Mouse (Mus musculus) olfactory bulb, adult 2 months (tissue): ENCODE results near the gene Kcnb1. TPM values are rescaled to one million over a fixed set of nuclear protein-coding genes. Genes with fewer than 3 reads are reported as not detected.

Experiments
- H3K27ac ChIP-seq: fragments of 200-500 bp; 2 replicates; pipeline ENCODE4 v1.5.1; 2012; ENCODE audit warnings: low read depth, low read length; ENCODE audit not compliant: insufficient read depth
- H3K4me1 ChIP-seq: fragments of 200-500 bp; 2 replicates; pipeline ENCODE4 v1.6.1; 2012; ENCODE audit warnings: low read length; ENCODE audit not compliant: control insufficient read depth, insufficient read depth
- H3K4me3 ChIP-seq: fragments of 200-500 bp; 2 replicates; pipeline ENCODE4 v1.5.1; 2012; ENCODE audit warnings: mild to moderate bottlenecking, low read depth, low read length, moderate library complexity; ENCODE audit not compliant: insufficient read depth
- CTCF ChIP-seq: fragments of 200-500 bp; IDR thresholded peaks from 2 replicates; pipeline ENCODE4 v1.5.1; 2012; ENCODE audit warnings: low read depth, mild to moderate bottlenecking, low read length, moderate library complexity; ENCODE audit not compliant: insufficient read depth
- POLR2A ChIP-seq: fragments of 200-500 bp; IDR thresholded peaks from 2 replicates; pipeline ENCODE4 v1.6.1; 2012; ENCODE audit warnings: mild to moderate bottlenecking, low read depth, low read length, moderate library complexity; ENCODE audit not compliant: insufficient read depth
- WGBS: fragments of 180-500 bp; shearing (Covaris S2); methylation state at CpG from one replicate; pipeline ENCODE4 v1.1.7; 2018; 5-methylcytosine and 5-hydroxymethylcytosine counted together
- polyA plus RNA-seq: library from polyadenylated mRNA; stranded (reverse); fragments of >200 nt; gene quantifications from 2 replicates; pipeline ENCODE4 v1.2.4, GENCODE M21; 2012; ENCODE audit warnings: low replicate concordance; ENCODE audit not compliant: missing spikeins, insufficient read depth, insufficient read length

Gene Kcnb1
- polyA plus RNA-seq, 1 experiment, result 145 TPM

DNA sequence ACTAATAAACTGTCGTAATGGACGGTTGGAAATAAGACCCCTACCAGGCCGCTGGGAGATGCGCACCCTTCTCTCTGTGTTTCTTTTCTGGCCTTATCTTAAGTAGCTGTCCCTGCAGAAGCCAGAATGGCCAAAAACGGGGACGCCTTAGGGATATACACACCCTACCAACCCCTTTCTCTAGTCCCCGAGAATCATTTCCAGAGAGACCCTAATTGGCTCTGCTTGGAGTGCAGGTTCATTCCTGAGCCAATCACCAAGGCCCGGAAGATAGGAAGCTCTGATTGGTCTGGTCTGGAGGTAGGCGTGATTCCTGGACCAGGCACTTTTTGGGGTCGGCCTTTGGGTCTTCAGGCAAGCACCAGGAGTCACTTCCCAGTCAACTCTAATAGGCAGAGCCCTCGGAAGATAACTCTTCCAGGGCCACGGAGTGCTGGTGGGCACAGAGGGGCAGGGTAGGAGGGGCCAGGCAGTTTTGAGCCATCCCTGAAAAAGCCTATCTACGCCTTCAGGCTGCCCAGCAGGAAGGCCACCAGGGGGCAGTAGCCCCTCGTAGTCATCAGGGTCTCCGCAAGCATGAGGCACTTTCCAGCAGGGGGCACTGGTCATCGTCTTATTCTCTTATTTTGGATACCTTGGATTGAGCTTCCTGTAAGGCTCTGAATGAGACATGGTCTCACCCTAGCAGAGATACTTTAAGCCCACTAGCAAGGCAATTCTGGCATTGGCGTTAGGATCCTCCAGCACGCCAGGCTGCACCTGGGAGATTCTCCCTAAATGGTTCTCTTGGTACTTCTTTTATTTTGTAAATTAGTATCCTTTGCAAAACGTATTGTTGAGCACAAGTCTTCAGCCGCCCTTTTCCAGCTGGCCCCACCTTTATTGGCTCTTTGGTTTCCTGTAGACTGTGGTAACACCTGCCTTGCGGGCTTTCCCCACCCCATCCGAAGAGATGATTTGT, 118.0 kb downstream of the Kcnb1 start:
- TF ChIP-seq CTCF (peak; percentile 99), POLR2A (no peak)
- 4% methylated on average over 22 of the region's 22 CpGs for WGBS
- Histone ChIP-seq H3K27ac (peak overlapping the region; percentile 85), H3K4me1 (peaks cover 3% of the 10 kb centered on the region; the same call in 1 of the 2 replicates), H3K4me3 (peak overlapping the region; percentile 51)

DNA sequence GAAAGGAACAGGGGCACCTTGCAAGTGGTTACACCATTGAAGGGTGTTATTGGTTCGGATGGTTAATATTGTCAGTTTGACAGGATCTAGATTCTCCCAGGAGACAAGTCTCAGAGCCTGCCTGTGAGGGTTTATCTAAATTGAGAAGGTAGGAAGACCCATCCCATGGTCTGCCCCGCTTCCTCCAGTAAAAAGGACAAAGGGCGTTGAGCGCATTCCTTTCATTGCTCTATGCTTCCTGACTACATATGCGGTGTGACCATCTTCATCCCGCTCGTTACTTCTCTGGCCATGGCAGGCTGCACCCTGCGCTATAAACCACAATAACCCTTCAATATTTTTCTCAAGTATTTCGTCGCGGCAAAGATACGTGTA, 118.7 kb downstream of the Kcnb1 start:
- peak overlapping the region; percentile 51 for H3K4me3 ChIP-seq
- TF ChIP-seq CTCF, result no peak
- TF ChIP-seq POLR2A, result no peak
- H3K27ac ChIP-seq, result peak overlapping the region; percentile 85
- peaks cover 3% of the 10 kb centered on the region; the same call in 1 of the 2 replicates for H3K4me1 ChIP-seq
- 17% methylated on average over 12 of the region's 12 CpGs for WGBS

DNA sequence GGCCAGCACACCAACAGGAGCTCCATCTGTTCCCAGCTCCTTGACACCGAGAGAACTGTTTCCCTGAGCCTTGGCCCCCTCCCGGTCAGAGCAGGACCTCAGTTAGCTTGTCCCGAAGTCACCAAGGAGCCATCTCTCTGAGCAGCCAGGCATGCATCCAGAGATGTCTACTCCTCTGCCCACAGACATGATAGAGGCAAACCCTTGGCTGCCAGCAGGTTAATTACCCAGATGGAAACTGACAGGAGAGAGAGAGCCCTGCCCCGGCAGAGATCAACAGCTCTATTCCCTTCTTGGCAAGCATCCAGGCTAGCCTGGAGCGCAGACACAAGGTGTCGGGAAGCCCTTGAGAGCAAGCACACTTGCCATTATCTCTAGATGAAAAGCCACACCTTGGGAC, 119.6 kb downstream of the Kcnb1 start:
- TF ChIP-seq POLR2A (no peak), CTCF (no peak)
- 50% methylated on average over 6 of the region's 6 CpGs for WGBS
- Histone ChIP-seq H3K27ac (no peak overlapping the region), H3K4me3 (no peak overlapping the region), H3K4me1 (peaks cover 3% of the 10 kb centered on the region; the same call in 1 of the 2 replicates)

DNA sequence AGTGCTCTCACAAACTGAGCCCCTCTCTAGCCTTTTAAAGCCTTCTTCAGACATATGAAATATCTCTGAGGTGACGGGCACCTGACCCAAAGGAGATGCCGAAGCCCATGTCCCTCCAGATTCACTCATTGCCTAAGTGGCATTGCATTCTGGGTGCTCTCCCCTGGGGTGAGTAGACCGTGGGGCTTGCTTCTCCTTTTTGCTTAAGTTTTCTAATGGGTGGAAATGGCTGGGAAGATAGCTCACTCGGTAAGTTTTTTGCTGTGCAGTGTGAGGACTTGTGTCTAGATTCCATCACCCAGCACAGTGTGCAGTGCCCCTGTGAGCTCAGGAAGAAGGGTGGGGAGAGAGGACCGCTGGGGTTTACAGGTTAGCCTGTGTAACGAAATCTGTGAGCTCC, 122.4 kb downstream of the Kcnb1 start:
- H3K27ac ChIP-seq, result no peak overlapping the region
- no peak overlapping the region for H3K4me3 ChIP-seq
- TF ChIP-seq CTCF (no peak), POLR2A (no peak)
- H3K4me1 ChIP-seq, result peaks cover 5% of the 10 kb centered on the region
- WGBS, result 47% methylated on average over 6 of the region's 6 CpGs

DNA sequence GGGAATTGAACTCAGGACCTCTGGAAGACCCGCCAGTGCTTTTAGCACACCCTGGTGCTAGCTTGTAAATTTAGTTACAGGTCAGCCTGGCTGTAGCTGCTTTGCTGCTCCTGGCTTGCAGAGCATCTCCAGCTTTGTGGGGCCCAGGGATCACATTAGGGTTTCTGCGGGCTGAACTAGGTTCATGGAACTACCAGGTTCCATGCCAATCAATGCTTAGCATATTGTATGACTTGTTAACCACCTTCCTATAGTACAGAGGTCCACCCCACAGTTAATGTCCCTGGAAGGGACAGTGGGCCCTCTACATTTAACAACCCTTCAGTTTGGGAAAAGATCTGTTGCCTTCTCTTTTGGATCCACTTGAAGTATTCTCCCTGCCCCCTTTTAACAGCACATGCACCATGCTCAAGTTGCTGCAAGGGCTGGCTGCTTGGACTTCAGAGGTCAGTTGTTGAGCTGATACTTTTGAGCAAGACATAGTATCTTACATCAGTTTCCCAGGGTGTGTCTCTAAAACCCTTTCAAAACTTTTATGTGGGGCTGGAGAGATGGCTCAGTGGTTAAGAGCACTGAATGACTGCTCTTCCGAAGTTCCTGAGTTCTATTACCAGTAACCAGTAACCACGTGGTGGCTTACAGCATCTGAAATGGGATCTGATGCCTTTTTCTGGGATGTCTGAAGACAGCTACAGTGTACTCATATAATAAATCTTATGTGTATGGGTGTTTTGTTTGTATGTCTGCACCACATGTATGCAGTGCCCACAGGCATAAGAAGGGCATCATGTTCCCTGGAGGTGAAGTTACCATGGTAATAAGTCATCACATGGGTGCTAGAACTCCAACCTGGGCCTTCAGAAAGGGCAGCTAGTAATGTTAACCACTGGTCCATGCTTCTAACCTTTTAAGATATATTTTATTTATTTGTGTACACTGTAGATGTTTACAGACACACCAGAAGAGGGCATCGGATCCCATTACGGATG, 123.1 kb downstream of the Kcnb1 start:
- 37% methylated on average over 6 of the region's 6 CpGs for WGBS
- no peak for TF ChIP-seq POLR2A
- TF ChIP-seq CTCF, result no peak
- H3K27ac ChIP-seq, result no peak overlapping the region
- no peak overlapping the region for H3K4me3 ChIP-seq
- H3K4me1 ChIP-seq, result peaks cover 3% of the 10 kb centered on the region

DNA sequence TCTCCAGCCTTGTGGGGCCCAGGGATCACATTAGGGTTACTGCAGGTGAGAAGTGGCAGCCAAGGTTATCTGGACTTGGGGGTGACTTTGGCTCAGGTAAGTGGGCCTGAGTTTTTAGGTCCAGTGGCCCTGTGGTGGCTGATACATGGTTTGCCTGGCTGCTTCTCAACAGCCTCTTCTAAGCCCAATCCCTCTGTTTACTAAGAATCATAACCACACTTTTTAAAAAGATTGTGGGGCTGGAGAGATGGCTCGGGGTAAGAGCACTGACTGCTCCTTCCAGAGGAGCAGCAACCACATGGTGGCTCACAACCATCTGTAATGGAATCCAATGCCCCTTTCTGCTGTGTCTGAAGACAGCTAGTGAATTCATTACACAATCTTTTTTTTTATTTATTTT, 123.9 kb downstream of the Kcnb1 start:
- no peak overlapping the region for H3K4me3 ChIP-seq
- H3K27ac ChIP-seq, result no peak overlapping the region
- TF ChIP-seq CTCF (no peak), POLR2A (no peak)
- WGBS, result 59% methylated on average over 1 of the region's 1 CpGs
- peaks cover 8% of the 10 kb centered on the region for H3K4me1 ChIP-seq

DNA sequence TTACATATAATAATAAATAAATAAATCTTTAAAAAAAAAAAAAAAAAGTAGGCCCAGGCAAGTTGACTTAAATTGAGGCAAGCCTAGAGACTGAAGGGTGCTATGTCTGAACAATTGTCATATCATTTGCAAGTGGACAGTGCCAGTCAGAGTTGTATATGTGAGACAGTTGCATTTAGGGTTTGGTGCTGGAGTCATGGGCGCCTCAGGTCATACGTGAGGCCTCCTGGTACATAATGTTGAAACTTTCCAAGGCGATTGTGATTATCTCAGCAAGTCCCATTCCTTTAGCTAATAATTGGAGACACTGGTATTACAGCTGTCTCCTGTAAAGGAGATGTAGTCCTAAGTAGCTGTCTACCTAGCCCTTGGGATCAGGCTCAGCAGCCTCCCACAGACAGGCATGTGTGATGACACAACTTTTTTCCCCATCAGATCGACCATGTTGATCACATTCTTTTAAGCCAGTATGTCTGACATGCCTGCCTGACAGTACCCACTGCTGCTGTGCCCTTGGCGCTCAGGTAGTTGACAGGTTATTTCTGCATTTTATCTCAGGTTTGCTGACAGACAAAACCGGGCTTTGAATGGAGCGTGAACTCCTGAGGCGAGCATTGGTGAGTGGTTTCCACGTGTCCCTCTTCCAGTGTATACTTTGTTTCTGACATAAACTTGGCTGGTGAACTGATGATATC, 125.2 kb downstream of the Kcnb1 start:
- Histone ChIP-seq H3K27ac (no peak overlapping the region), H3K4me1 (peaks cover 15% of the 10 kb centered on the region), H3K4me3 (no peak overlapping the region)
- WGBS, result 16% methylated on average over 9 of the region's 9 CpGs
- TF ChIP-seq POLR2A, result no peak
- no peak for TF ChIP-seq CTCF

DNA sequence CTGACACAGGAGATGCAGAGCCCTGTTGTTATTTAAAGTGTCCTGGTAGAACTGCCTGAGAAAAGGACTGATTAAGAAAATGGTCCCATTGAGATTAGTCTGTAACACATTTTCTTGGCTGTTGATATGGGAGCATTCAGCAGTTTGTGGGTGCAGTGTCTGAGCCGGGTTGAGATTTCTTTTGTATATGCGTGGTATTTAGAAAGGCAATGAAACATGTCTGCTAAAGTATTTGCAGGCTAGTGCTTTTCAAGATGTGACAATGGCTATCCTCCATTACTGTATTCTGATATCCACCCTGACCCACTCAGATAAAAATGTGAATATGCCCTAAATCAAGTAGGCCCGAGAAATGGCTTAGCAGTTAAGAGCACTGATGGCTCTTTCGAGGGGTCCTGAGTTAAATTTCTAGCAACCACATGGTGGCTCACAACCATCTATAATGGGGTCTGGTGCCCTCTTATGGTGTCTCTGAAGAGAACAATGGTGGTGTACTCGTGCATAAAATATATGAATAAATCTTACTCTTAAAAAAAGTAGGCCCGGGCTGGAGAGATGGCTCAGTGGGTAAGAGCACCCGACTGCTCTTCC, 126.0 kb downstream of the Kcnb1 start:
- TF ChIP-seq CTCF (no peak), POLR2A (no peak)
- peaks cover 18% of the 10 kb centered on the region for H3K4me1 ChIP-seq
- H3K4me3 ChIP-seq, result no peak overlapping the region
- no peak overlapping the region for H3K27ac ChIP-seq
- 3% methylated on average over 7 of the region's 7 CpGs for WGBS
